Mouse (Mus musculus) kidney, postnatal 4 days (tissue): ENCODE data around the gene Atp6v0d1.
A peak's percentile ranks its signal among the peaks of the same experiment; 100 is the strongest.
"Not testable (repeated sequence)": the region's sequence is repeated elsewhere in the genome, so short reads cannot be mapped to it uniquely, and the experiment has no call there.

ENCODE experiments used
- DNase-seq, 2 experiments: peaks; one replicate each; pipeline ENCODE4 v3.0.0; 2021; ENCODE audit warnings: mixed read lengths in 2 of 2

Atp6v0d1 gene

DNA sequence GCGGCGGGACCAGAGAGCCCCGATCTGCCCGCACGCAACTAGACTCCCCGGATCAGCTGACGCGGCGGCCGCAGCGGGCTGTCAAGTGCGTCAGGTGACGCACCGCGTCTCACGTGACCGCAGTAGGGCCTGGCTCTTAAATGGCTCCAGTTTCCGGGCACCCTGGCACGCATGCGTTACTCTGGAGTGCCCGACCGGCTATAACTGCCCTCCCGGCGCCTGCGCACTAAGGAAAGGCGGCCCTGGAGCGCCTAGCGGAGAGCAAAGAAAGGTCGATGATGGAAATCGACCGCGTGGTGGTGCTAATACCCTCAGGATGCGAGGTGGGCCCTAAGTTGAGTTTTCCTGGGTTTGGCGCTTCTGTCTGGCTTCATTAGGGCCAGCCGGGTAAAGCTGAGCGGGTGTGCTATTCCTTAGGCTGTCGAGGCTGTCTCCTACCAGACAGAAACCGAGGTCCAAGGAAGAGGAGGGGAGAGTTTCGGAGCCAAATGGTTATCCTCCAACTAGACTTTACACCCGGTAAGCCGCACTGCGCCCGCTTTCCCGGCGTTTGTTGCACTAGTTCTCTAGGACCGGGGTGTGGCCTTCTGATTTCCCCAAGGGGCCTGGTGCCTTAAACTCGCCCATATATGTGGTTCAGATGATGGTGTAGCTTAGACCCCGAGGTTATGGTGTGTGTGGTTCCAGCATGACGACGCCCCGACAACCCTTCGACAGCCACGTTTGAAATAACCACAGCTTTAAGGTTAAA is at the start of gene Atp6v0d1:
TSS of gene Atp6v0d1 (minus strand) at position 96 of the 751 bp plus-strand sequence.
- peak; percentile 99 to 100 for DNase-seq

DNA sequence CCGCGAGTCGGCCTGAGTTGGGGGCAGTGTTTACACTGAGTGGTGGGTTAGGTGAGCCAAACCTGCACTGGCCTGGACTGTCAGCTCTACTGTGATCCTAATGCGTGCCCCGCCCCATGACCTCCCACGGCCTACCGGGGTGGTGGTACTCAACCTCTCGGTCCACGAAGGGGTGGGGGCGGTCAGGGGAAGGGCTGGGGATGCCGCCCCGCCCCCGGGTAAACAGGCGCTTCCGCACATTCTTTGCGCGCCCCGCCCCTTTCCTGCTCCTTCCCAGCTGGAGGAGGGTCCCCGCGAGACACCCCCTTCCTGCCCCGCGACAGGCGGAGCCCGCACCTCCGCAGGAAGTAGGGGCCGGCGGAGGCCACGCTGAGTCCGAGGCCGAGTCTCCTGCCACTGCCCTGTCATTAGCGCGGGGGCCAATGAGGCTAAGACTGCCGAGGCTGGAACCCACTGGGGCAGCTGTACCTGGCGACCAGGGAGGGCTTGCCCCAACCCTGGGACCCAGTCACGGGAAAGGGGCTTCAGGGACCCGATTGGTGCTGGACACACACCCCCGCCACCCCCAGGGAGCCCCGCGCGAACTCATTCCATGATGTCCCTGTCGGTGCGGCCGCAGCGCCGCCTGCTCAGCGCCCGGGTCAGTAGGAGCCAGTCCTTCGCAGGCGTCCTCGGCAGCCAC is 48.1 kb upstream of the Atp6v0d1 start:
- peak; percentile 86 to 92 for DNase-seq

DNA sequence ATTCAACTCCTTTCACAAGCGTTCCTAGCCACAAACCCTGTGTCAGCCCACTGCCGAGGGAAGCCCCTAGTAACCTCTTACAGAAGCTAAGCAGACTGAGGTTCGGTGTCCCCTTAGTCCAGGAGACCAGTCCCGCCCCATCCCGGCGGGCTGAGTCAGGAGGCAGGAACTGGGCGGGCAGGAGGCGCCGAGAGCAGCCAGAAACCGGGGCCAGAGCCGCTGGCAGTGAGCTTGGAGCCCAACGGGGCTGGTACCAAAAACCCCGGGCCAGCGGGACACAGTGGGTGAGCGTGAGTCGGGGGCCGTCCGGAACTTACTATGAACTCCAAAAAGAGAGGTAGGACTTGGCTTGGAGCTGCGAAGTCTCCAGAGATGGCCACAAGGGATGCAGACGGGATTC is 47.2 kb upstream of the Atp6v0d1 start:
- DNase-seq = peak; percentile 67 to 74

DNA sequence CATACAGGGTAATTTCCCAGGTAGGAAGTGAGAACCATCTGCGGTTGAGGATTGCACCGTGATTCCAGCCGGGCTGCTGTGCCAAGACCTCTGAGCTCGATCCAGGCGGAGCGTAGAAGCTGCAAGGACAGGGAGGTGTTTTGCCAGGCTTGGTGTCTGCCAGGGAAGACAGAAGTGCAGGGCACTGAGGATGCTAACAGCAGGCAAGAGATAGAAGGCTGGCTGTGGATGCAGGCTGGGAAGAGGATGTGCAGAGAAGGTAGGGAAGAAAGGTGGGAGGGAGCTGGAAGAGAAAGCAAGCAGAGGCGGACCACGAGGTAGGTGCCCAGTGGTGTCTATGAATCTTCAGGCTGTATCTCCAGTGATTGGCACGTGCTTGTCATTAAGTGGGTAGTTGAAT is 46.0 kb upstream of the Atp6v0d1 start:
- DNase-seq = no peak

GRCm38 (mm10) chr8:105609771-105610170 is 43.9 kb upstream of the Atp6v0d1 start:
- DNase-seq = peak in 1 of 2 experiments; percentile 10

- DNase-seq = no peak
Measured at GRCm38 (mm10) chr8:105609355-105609754, 43.5 kb upstream of the Atp6v0d1 start.

DNA sequence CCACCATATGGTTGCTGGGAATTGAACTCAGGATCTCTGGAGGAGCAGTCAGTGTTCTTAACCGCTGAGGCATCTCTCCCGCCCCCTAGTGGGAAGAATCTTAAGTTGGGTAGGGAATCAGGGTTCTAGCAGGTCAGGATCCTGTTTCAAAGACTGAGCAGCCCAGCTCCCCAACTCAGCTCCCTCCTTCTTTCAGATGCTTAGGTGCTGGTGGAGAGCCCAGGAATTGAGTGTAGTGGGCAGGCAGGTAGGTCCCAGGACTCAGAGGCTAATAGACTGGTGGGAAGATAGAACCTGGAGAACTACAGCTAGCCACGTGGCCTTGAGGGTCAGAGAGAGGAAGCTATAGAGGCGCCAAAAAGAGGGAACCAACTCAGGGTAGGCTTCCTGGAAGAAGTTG is 41.8 kb upstream of the Atp6v0d1 start:
- DNase-seq = peak; percentile 45 to 61

DNA sequence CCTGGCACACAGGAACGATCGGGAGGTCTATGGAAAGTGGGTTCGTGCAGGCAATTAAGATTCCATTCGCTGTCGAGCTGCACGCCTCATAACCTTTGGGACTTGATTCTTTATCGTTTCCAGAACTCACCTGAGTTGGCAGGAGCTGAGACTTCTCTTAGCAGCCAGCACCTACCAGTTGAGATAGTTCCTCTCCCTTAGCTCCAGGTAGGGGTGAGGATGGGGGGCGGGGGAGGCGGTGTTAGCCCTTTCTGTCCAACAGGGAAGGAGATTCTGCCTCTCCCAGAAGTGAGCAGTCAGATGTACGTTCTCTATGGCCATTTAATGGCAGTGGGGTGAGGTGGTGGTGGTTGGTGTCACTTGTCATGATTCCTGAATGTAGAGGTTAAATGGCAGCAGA is 41.2 kb upstream of the Atp6v0d1 start:
- DNase-seq = no peak

GRCm38 (mm10) chr8:105606189-105607023 is 40.6 kb upstream of the Atp6v0d1 start:
- peak; percentile 87 to 93 for DNase-seq

GRCm38 (mm10) chr8:105605491-105606188 is 39.8 kb upstream of the Atp6v0d1 start:
- peak; percentile 55 to 73 for DNase-seq

DNA sequence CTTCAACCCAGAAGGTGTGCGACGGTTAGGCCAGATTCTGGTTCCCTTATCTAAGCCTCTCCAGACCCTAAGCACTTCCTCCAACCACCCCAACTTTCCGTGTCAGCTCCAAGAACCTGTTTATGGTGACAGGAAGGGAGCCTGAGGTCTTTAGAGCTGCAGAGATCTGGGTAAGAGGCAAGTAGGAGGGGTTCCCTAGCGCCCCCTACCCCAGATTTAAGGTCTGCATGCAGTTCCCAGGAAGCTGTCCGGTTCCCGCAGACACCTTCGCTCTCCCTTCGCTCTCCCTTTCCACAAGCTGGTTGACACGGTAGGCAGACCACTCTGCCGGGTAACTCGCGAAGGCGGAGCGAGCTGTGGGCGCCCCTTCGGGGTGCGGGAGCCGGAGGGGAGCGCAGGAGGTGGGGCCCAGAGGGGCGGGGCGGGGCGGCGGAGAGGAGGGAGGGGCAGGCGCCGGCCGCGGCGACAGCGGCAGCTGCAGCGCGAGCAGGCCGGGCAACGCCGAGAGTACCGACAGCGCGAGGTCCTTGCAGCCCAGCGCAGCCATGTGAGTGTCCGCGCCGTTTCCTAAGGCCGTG is 39.0 kb upstream of the Atp6v0d1 start, which contains the start of gene Ripor1:
TSS of gene Ripor1 (plus strand) at position 452 of the 578 bp plus-strand sequence.
- peak; percentile 87 to 92 for DNase-seq

- not testable (repeated sequence) for DNase-seq
Measured at GRCm38 (mm10) chr8:105602540-105602939, 36.7 kb upstream of the Atp6v0d1 start.

GRCm38 (mm10) chr8:105601301-105601700 is 35.5 kb upstream of the Atp6v0d1 start:
- no peak for DNase-seq

DNA sequence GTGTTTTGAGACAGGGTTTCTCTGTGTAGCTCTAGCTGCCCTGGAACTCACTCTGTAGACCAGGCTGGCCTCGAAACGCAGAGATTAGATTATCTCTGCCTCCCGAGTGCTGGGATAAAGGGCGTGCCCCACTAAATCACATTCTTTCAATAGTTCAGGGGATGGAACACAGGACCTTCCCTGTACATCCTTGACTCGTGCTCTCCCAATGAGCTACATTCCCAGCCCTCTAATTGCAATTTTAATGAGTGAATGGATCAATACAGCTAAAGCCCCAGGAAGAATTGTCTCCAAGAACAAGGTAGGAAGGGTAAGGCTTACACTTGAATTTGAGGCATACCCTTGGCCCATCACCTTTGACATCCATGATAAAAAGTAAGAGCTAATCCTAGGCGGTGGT is 32.9 kb upstream of the Atp6v0d1 start:
- DNase-seq = no peak

- peak; percentile 79 to 84 for DNase-seq
Measured at GRCm38 (mm10) chr8:105596362-105597034, 30.7 kb upstream of the Atp6v0d1 start.

GRCm38 (mm10) chr8:105594451-105595242 is 28.8 kb upstream of the Atp6v0d1 start:
- DNase-seq = peak; percentile 67 to 79

DNA sequence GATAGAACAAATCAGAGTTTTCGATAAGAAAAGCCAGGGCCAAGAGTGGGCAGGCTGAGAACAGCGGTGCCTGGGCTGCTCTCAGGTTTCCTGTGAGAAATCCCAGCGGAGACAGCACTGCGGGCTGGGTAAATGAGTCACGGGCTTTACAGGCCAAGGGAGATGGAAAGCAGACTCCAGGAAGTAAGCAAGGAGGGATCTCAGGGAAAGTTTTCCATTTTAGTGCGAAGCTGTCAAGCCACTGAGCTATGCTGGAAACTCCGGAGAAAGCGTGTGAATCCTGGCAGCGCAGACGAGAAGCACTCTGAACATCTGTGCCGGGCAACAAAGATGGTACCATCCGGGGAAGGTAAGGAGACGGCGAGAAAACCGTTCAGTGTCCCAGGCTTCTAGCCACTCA is 28.0 kb upstream of the Atp6v0d1 start:
- DNase-seq = peak; percentile 63 to 78

DNA sequence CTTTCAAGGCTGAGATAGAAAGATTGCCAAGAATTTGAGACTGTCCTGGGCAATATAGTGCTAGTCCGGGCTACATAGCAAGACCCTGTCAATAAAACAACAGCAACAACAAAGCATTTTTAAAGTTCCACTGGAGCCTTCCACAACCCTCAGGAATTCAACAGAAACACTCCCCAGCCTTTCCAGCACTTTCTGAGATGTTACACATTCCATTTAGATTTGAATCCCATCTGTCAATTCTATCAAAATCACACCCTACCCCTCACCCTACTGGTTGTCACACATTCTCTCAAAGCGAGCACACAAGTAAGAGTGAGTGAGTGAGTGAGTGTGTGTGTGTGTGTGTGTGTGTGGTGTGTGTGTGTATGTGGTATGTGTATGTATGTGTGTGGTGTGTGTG is 26.6 kb upstream of the Atp6v0d1 start:
- DNase-seq = no peak

DNA sequence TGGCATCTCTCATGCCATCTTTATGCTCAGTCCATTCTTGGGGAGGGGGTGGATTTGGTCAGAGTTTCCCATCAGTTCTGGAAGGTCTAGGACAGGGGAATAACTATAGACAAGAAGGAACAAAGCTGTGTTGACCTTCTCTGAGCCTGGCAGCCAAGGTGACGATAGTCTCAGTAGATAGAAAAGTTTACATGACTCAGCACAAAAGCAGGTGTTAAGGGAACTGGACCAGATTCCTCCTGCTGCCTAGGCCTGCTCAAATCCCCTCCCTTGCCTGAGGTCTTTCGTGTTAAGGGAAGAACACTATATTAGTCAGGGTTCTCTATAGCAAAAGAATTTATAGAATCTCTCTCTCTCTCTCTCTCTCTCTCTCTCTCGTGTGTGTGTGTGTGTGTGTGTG is 13.9 kb upstream of the Atp6v0d1 start:
- DNase-seq = no peak

DNA sequence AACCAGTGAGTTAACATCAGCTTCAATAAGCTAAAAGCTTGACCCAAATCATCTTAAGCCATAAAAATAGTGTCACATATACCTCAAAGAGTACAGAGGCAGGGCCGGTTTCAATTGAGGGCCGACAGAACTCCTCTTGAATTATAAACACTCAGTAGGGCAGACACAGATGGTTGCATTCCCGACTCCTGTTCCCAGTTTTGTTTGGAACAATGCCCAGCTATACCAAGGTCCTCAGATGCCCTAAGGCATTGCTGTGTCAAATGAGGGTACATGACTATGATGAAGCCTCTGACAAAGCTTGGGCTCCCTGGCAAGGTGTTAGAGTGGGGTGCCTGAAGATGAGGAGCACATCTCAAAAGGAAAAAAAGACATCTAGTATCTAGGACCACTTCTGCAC is 9.7 kb upstream of the Atp6v0d1 start:
- no peak for DNase-seq

DNA sequence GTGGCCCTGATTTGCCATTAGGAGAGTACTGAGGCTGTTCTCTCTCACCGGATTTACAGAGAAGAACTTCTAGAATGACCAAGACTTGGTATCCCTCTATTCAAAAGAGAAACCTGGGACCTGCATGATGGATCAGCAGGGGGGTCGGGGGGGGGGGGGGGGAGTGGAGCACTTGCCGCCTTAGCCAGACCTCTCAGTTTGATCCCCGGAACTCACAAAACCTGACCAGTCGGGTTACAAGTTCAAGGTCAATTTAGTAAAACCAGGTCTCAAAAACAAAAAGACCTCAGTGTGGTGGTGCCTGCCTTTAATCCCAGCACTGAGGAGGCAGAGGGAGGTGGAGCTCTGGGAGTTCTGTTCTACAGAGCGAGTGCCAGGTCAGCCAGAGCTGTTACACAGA is 8.9 kb upstream of the Atp6v0d1 start:
- DNase-seq = no peak
